In the genomic region with DNA sequence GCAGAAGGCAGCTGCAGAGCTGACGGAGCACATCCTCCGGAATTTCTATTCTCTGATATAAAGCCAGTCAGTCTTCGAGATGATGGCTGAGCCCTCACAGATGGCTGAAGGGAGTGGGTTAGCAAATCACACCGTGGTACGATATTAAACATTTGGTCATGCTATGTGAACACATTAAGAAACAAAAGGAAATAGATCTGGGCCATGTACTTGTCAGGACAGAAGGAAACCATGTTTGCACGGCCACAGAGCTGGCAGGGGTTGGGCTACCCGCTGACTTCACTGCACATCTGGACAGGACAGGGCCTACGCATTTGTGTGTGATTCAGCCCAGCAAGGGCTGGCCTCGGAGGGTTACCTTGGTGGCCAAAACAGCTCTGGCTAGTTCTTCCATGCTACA, we compare ENCODE assay signal across 18 mouse cellular contexts. TPM values are rescaled to one million over a fixed set of nuclear protein-coding genes. Genes with fewer than 3 reads are reported as not detected.
A peak's percentile ranks its signal among the peaks of the same experiment; 100 is the strongest.
DNase-seq lines count a peak whose midpoint lies in the region; ATAC-seq and TF ChIP-seq lines count a peak whose summit lies in the region.
"Had no signal": no experiment of that assay in that cellular context is flagged by ENCODE, and none has a peak within 500 bp of the region (broad histone marks: within the 10 kb centered on the region; RNA-seq: fewer than 3 reads in every experiment).

No protein-coding gene starts in this region.

- 0 out of 2 replicates have a peak, but pooled peaks have one; percentile 14 for ATAC-seq in hindbrain, embryonic 14.5 days (ENCODE audit: low FRiP score)
- ATAC-seq in hindbrain, embryonic 12.5 days (ENCODE audit: low FRiP score), result no peak
- ATAC-seq in lung, embryonic 15.5 days (ENCODE audit: borderline replicate concordance, extremely low read depth, low FRiP score, low TSS enrichment), result peak; percentile 51; the same call in 1 of the 2 replicates
- ATAC-seq in lung, postnatal 0 days, result peak; percentile 88
- peak; percentile 16; the same call in 1 of the 2 replicates for ATAC-seq in stomach, postnatal 0 days (ENCODE audit: low FRiP score, low TSS enrichment)
- ATAC-seq: inflammation-experienced regulatory T-cells, adult 6 months had no signal

- WGBS in hindbrain, embryonic 14.5 days, result 82% methylated on average over 9 of the region's 9 CpGs
- 91% methylated on average over 9 of the region's 9 CpGs for WGBS in hindbrain, embryonic 12.5 days
- WGBS in lung, embryonic 15.5 days, result 76% methylated on average over 9 of the region's 9 CpGs
- WGBS in lung, postnatal 0 days, result 77% methylated on average over 9 of the region's 9 CpGs
- WGBS in stomach, postnatal 0 days, result 86% methylated on average over 9 of the region's 9 CpGs
- WGBS in heart, embryonic 10.5 days, result 94% methylated on average over 9 of the region's 9 CpGs

- H3K27ac ChIP-seq in hindbrain, embryonic 14.5 days, result no peak overlapping the region
- H3K27ac ChIP-seq in hindbrain, embryonic 12.5 days, result no peak overlapping the region
- peak overlapping the region; percentile 20; the same call in 1 of the 2 replicates for H3K27ac ChIP-seq in lung, embryonic 15.5 days
- peak overlapping the region; percentile 78 for H3K27ac ChIP-seq in lung, postnatal 0 days (ENCODE audit: low read length)
- no peak overlapping the region for H3K27ac ChIP-seq in stomach, postnatal 0 days (replicated peaks)
- no peak overlapping the region for H3K27ac ChIP-seq in heart, embryonic 10.5 days
- H3K27ac ChIP-seq: hindbrain, embryonic 10.5 days; limb, embryonic 12.5 days; liver, embryonic 12.5 days; macrophage had no signal

- H3K9me3 ChIP-seq in hindbrain, embryonic 14.5 days (ENCODE audit: control insufficient read depth, low read length), result no peaks in the 10 kb centered on the region
- 0 out of 2 replicates have a peak, but pooled peaks cover 5% of the 10 kb centered on the region for H3K9me3 ChIP-seq in hindbrain, embryonic 12.5 days (replicated peaks)
- H3K9me3 ChIP-seq in lung, embryonic 15.5 days, result no peaks in the 10 kb centered on the region
- H3K9me3 ChIP-seq in lung, postnatal 0 days (ENCODE audit: low read length), result no peaks in the 10 kb centered on the region
- H3K9me3 ChIP-seq in stomach, postnatal 0 days (ENCODE audit: control insufficient read depth, low read length), result no peaks in the 10 kb centered on the region
- H3K9me3 ChIP-seq in heart, embryonic 10.5 days, result no peaks in the 10 kb centered on the region

- no peak for TF ChIP-seq EP300 in lung, postnatal 0 days (IDR thresholded peaks at IDR 0.05)
- TF ChIP-seq EP300 in stomach, postnatal 0 days (optimal IDR thresholded peaks at IDR 0.05), result no peak

- no peak overlapping the region for H3K4me3 ChIP-seq in hindbrain, embryonic 14.5 days (replicated peaks; ENCODE audit: low read length)
- no peak overlapping the region for H3K4me3 ChIP-seq in hindbrain, embryonic 12.5 days
- H3K4me3 ChIP-seq in lung, embryonic 15.5 days, result no peak overlapping the region
- H3K4me3 ChIP-seq in lung, postnatal 0 days (ENCODE audit: low read depth, low read length), result no peak overlapping the region
- H3K4me3 ChIP-seq in stomach, postnatal 0 days (ENCODE audit: low read depth, low read length), result no peak overlapping the region
- no peak overlapping the region for H3K4me3 ChIP-seq in heart, embryonic 10.5 days
- H3K4me3 ChIP-seq: hindbrain, embryonic 10.5 days; limb, embryonic 12.5 days; liver, embryonic 12.5 days had no signal

- DNase-seq in hindbrain, embryonic 14.5 days (ENCODE audit: low spot score), result no peak
- no peak for DNase-seq in lung, postnatal 25 days (ENCODE audit: low spot score)
- peak; percentile 86 for DNase-seq in lung, postnatal 0 days (ENCODE audit: low spot score)
- DNase-seq in stomach, postnatal 0 days (ENCODE audit: low spot score), result no peak
- no peak for DNase-seq in heart, embryonic 10.5 days (ENCODE audit: low spot score)
- DNase-seq: adrenal gland, postnatal 25 days; heart, postnatal 10 days; kidney, adult 18-20 months; right cerebral cortex, postnatal 14 days had no signal

- TF ChIP-seq CTCF in lung, postnatal 0 days (IDR thresholded peaks at IDR 0.05), result no peak
- TF ChIP-seq CTCF in stomach, postnatal 0 days (IDR thresholded peaks at IDR 0.05; ENCODE audit: low read depth), result no peak

- H3K4me1 ChIP-seq in hindbrain, embryonic 14.5 days (replicated peaks; ENCODE audit: control insufficient read depth, insufficient read depth, low read length), result no peaks in the 10 kb centered on the region
- H3K4me1 ChIP-seq in hindbrain, embryonic 12.5 days, result peaks cover 2% of the 10 kb centered on the region; the same call in 1 of the 2 replicates
- no peaks in the 10 kb centered on the region for H3K4me1 ChIP-seq in lung, embryonic 15.5 days
- no peaks in the 10 kb centered on the region for H3K4me1 ChIP-seq in lung, postnatal 0 days (ENCODE audit: insufficient read depth, low read depth, low read length)
- no peaks in the 10 kb centered on the region for H3K4me1 ChIP-seq in stomach, postnatal 0 days (replicated peaks; ENCODE audit: control insufficient read depth, insufficient read depth)
- peaks cover 10% of the 10 kb centered on the region; the same call in 1 of the 2 replicates for H3K4me1 ChIP-seq in heart, embryonic 10.5 days
- H3K4me1 ChIP-seq: hindbrain, embryonic 10.5 days; limb, embryonic 12.5 days; liver, embryonic 12.5 days had no signal

- no peak overlapping the region for H3K9ac ChIP-seq in hindbrain, embryonic 14.5 days
- no peak overlapping the region for H3K9ac ChIP-seq in hindbrain, embryonic 12.5 days
- no peak overlapping the region for H3K9ac ChIP-seq in lung, embryonic 15.5 days
- H3K9ac ChIP-seq in lung, postnatal 0 days (replicated peaks; ENCODE audit: low read depth), result no peak overlapping the region
- H3K9ac ChIP-seq in stomach, postnatal 0 days (ENCODE audit: low read length), result no peak overlapping the region
- H3K9ac ChIP-seq: limb, embryonic 12.5 days; liver, embryonic 12.5 days had no signal

- H3K4me2 ChIP-seq in hindbrain, embryonic 14.5 days (replicated peaks), result no peak overlapping the region
- no peak overlapping the region for H3K4me2 ChIP-seq in hindbrain, embryonic 12.5 days (replicated peaks)
- H3K4me2 ChIP-seq in lung, embryonic 15.5 days, result no peak overlapping the region
- H3K4me2 ChIP-seq in lung, postnatal 0 days (replicated peaks; ENCODE audit: low read depth, low read length), result no peak overlapping the region
- no peak overlapping the region for H3K4me2 ChIP-seq in stomach, postnatal 0 days (replicated peaks; ENCODE audit: low read depth)
- H3K4me2 ChIP-seq: heart, embryonic 11.5 days; limb, embryonic 12.5 days; liver, embryonic 12.5 days had no signal

- no peaks in the 10 kb centered on the region for H3K27me3 ChIP-seq in hindbrain, embryonic 14.5 days (ENCODE audit: control insufficient read depth, insufficient read depth, low read length)
- no peaks in the 10 kb centered on the region for H3K27me3 ChIP-seq in hindbrain, embryonic 12.5 days
- no peaks in the 10 kb centered on the region for H3K27me3 ChIP-seq in lung, embryonic 15.5 days
- no peaks in the 10 kb centered on the region for H3K27me3 ChIP-seq in lung, postnatal 0 days (replicated peaks; ENCODE audit: insufficient read depth, low read length)
- H3K27me3 ChIP-seq in stomach, postnatal 0 days (ENCODE audit: control insufficient read depth, insufficient read depth, low read length), result no peaks in the 10 kb centered on the region
- no peaks in the 10 kb centered on the region for H3K27me3 ChIP-seq in heart, embryonic 10.5 days (ENCODE audit: insufficient read depth, poor library complexity, severe bottlenecking)
- H3K27me3 ChIP-seq: limb, embryonic 12.5 days; liver, embryonic 12.5 days had no signal

- peaks cover 50% of the 10 kb centered on the region for H3K36me3 ChIP-seq in hindbrain, embryonic 14.5 days (replicated peaks; ENCODE audit: control insufficient read depth, insufficient read depth)
- peaks cover 58% of the 10 kb centered on the region for H3K36me3 ChIP-seq in hindbrain, embryonic 12.5 days
- H3K36me3 ChIP-seq in lung, embryonic 15.5 days, result peaks cover 5% of the 10 kb centered on the region; the same call in 1 of the 2 replicates
- H3K36me3 ChIP-seq in lung, postnatal 0 days (ENCODE audit: insufficient read depth, low read length), result no peaks in the 10 kb centered on the region
- H3K36me3 ChIP-seq in stomach, postnatal 0 days (ENCODE audit: control insufficient read depth, insufficient read depth, low read length), result peaks cover 3% of the 10 kb centered on the region; the same call in 1 of the 2 replicates
- peaks cover 25% of the 10 kb centered on the region for H3K36me3 ChIP-seq in heart, embryonic 10.5 days

RNA-seq across cellular contexts. Expression of gene Sec22c, which starts 8.7 kb away (rescaled TPM):
- 21.6 and 26.5 TPM in 2 replicates for polyA plus RNA-seq in hindbrain, embryonic 14.5 days (2014; fragmentation: Nextera tagmentation; extraction: Ambion mirVana)
- 25.9 and 28.7 TPM in 2 replicates for polyA plus RNA-seq in hindbrain, embryonic 12.5 days (2016; fragmentation: Nextera tagmentation; extraction: Ambion mirVana)
- polyA plus RNA-seq in lung, embryonic 15.5 days (2015; fragmentation: Nextera tagmentation; extraction: Ambion mirVana), result 9.8 and 10.3 TPM in 2 replicates
- 6.1 and 7.7 TPM in 2 replicates for polyA plus RNA-seq in lung, postnatal 0 days (2015; fragmentation: Nextera tagmentation; extraction: Ambion mirVana)
- polyA plus RNA-seq in stomach, postnatal 0 days (2015; fragmentation: Nextera tagmentation; extraction: Ambion mirVana), result 5.0 and 6.8 TPM in 2 replicates
- polyA plus RNA-seq in heart, embryonic 10.5 days (2016; fragmentation: Nextera tagmentation; extraction: Ambion mirVana), result 7.0 and 8.8 TPM in 2 replicates

RNA-seq across cellular contexts. Expression of gene Ss18l2, which starts 13.5 kb away (rescaled TPM):
- polyA plus RNA-seq in hindbrain, embryonic 14.5 days (2014; fragmentation: Nextera tagmentation; extraction: Ambion mirVana), result 171 and 213 TPM in 2 replicates
- 103 and 130 TPM in 2 replicates for polyA plus RNA-seq in hindbrain, embryonic 12.5 days (2016; fragmentation: Nextera tagmentation; extraction: Ambion mirVana)
- 96.0 and 101 TPM in 2 replicates for polyA plus RNA-seq in lung, embryonic 15.5 days (2015; fragmentation: Nextera tagmentation; extraction: Ambion mirVana)
- polyA plus RNA-seq in lung, postnatal 0 days (2015; fragmentation: Nextera tagmentation; extraction: Ambion mirVana), result 79.7 and 104 TPM in 2 replicates
- polyA plus RNA-seq in stomach, postnatal 0 days (2015; fragmentation: Nextera tagmentation; extraction: Ambion mirVana), result 106 and 119 TPM in 2 replicates
- 115 and 138 TPM in 2 replicates for polyA plus RNA-seq in heart, embryonic 10.5 days (2016; fragmentation: Nextera tagmentation; extraction: Ambion mirVana)

RNA-seq across cellular contexts. Expression of gene Nktr, which starts 22.3 kb away (rescaled TPM):
- 56.2 and 64.1 TPM in 2 replicates for polyA plus RNA-seq in hindbrain, embryonic 14.5 days (2014; fragmentation: Nextera tagmentation; extraction: Ambion mirVana)
- polyA plus RNA-seq in hindbrain, embryonic 12.5 days (2016; fragmentation: Nextera tagmentation; extraction: Ambion mirVana), result 77.5 and 85.3 TPM in 2 replicates
- polyA plus RNA-seq in lung, embryonic 15.5 days (2015; fragmentation: Nextera tagmentation; extraction: Ambion mirVana), result 57.5 and 60.4 TPM in 2 replicates
- polyA plus RNA-seq in lung, postnatal 0 days (2015; fragmentation: Nextera tagmentation; extraction: Ambion mirVana), result 43.6 and 51.3 TPM in 2 replicates
- polyA plus RNA-seq in stomach, postnatal 0 days (2015; fragmentation: Nextera tagmentation; extraction: Ambion mirVana), result 27.7 and 32.0 TPM in 2 replicates
- polyA plus RNA-seq in heart, embryonic 10.5 days (2016; fragmentation: Nextera tagmentation; extraction: Ambion mirVana), result 48.7 and 49.8 TPM in 2 replicates

RNA-seq across cellular contexts. Expression of gene Vipr1, which starts 54.1 kb away (rescaled TPM):
- polyA plus RNA-seq in hindbrain, embryonic 14.5 days (2014; fragmentation: Nextera tagmentation; extraction: Ambion mirVana), result 0.40 and 0.59 TPM in 2 replicates
- 0.44 and 0.66 TPM in 2 replicates for polyA plus RNA-seq in hindbrain, embryonic 12.5 days (2016; fragmentation: Nextera tagmentation; extraction: Ambion mirVana)
- 0.30 and 0.55 TPM in 2 replicates for polyA plus RNA-seq in lung, embryonic 15.5 days (2015; fragmentation: Nextera tagmentation; extraction: Ambion mirVana)
- 0.20 and 0.29 TPM in 2 replicates for polyA plus RNA-seq in lung, postnatal 0 days (2015; fragmentation: Nextera tagmentation; extraction: Ambion mirVana)
- polyA plus RNA-seq in stomach, postnatal 0 days (2015; fragmentation: Nextera tagmentation; extraction: Ambion mirVana), result 0.47 and 0.51 TPM in 2 replicates
- polyA plus RNA-seq in heart, embryonic 10.5 days (2016; fragmentation: Nextera tagmentation; extraction: Ambion mirVana), result 0.30 and 0.63 TPM in 2 replicates

RNA-seq across cellular contexts. Expression of gene Lyzl4, which starts 54.7 kb away (rescaled TPM):
- polyA plus RNA-seq in hindbrain, embryonic 14.5 days (2014; fragmentation: Nextera tagmentation; extraction: Ambion mirVana), result 0.22 and 0.32 TPM in 2 replicates
- polyA plus RNA-seq in hindbrain, embryonic 12.5 days (2016; fragmentation: Nextera tagmentation; extraction: Ambion mirVana), result 0.33 TPM in 1 of 2 replicates, not detected in the other
- polyA plus RNA-seq in lung, embryonic 15.5 days (2015; fragmentation: Nextera tagmentation; extraction: Ambion mirVana), result 0.16 TPM in 1 of 2 replicates, not detected in the other
- polyA plus RNA-seq in lung, postnatal 0 days (2015; fragmentation: Nextera tagmentation; extraction: Ambion mirVana), result not detected in 2 replicates
- 0.15 and 0.21 TPM in 2 replicates for polyA plus RNA-seq in stomach, postnatal 0 days (2015; fragmentation: Nextera tagmentation; extraction: Ambion mirVana)
- not detected in 2 replicates for polyA plus RNA-seq in heart, embryonic 10.5 days (2016; fragmentation: Nextera tagmentation; extraction: Ambion mirVana)
- polyA plus RNA-seq: forebrain, embryonic 11.5 days; heart, embryonic 11.5 days; hindbrain, embryonic 10.5 days; inflammation-experienced regulatory T-cells, adult 6 months; limb, embryonic 12.5 days had no signal

Comparison
In these comparisons a context has a peak if more than half of its experiments do, and no peak if none do; other contexts are left out.
1. H3K27ac ChIP-seq: peak in lung, embryonic 15.5 days (single experiment) and lung, postnatal 0 days (single experiment); none in hindbrain, embryonic 14.5 days (single experiment), hindbrain, embryonic 12.5 days (single experiment), stomach, postnatal 0 days (single experiment) and heart, embryonic 10.5 days (single experiment).